Mouse (Mus musculus) sigmoid colon, adult 10 weeks (tissue): ENCODE measurements around the gene Ampd2. TPM values are rescaled to one million over a fixed set of nuclear protein-coding genes. Genes with fewer than 3 reads are reported as not detected.

Source experiments
- polyA plus RNA-seq: library from polyadenylated mRNA; stranded (reverse); fragments of 350-450 nt; fragmentation: Illumina TruSeq; extraction: RNeasy Lipid Tissue Mini Kit (QIAGEN cat#74804); gene quantifications from one replicate; pipeline ENCODE4 v1.2.3, GENCODE M21; 2014; ENCODE audit warnings: low read depth, low replicate concordance

Ampd2 gene
- polyA plus RNA-seq: 7.4 TPM

GRCm38 (mm10) chr3:108086470-108086979 is at the start of gene Ampd2:
Gene Ampd2, minus strand, starts transcription at chr3:108086651.

GRCm38 (mm10) chr3:108092536-108093115 is 6.2 kb upstream of the Ampd2 start, which contains the start of gene Gnat2:
Gene Gnat2, plus strand, starts transcription at chr3:108092789.

GRCm38 (mm10) chr3:108044394-108045140 is 41.9 kb downstream of the Ampd2 start, which contains the start of gene Gstm4:
Gene Gstm4, minus strand, starts transcription at chr3:108044894.

Other genes starting within 250 kb of the Ampd2 start
- 71.9 TPM for gene Eps8l3, start 209.4 kb downstream of the Ampd2 start, polyA plus RNA-seq
- 64.4 TPM for gene Gstm5, start 190.8 kb downstream of the Ampd2 start, polyA plus RNA-seq
- 4.3 TPM for gene Gstm7, start 154.8 kb downstream of the Ampd2 start, polyA plus RNA-seq
- 10.1 TPM for gene Gstm6, start 142.9 kb downstream of the Ampd2 start, polyA plus RNA-seq
- gene Gstm3, start 117.4 kb downstream of the Ampd2 start, polyA plus RNA-seq: 11.6 TPM
- 67.8 TPM for gene Gstm2, start 100.2 kb downstream of the Ampd2 start, polyA plus RNA-seq
- gene Gstm1, start 68.7 kb downstream of the Ampd2 start, polyA plus RNA-seq: 29.8 TPM
- 2.9 TPM for gene Gstm4, start 41.8 kb downstream of the Ampd2 start, polyA plus RNA-seq
- gene Gnat2, start 6.1 kb upstream of the Ampd2 start, polyA plus RNA-seq: 0.88 TPM
- gene Gnai3, start 59.5 kb upstream of the Ampd2 start, polyA plus RNA-seq: 306 TPM
- gene Gpr61, start 68.2 kb upstream of the Ampd2 start, polyA plus RNA-seq: 0.16 TPM
- 7.9 TPM for gene Amigo1, start 99.7 kb upstream of the Ampd2 start, polyA plus RNA-seq
- gene Cyb561d1, start 114.6 kb upstream of the Ampd2 start, polyA plus RNA-seq: 12.4 TPM
- 0.91 TPM for gene Atxn7l2, start 124.3 kb upstream of the Ampd2 start, polyA plus RNA-seq
- 0.19 TPM for gene Sypl2, start 140.0 kb upstream of the Ampd2 start, polyA plus RNA-seq
- gene Psma5, start 170.3 kb upstream of the Ampd2 start, polyA plus RNA-seq: 94.0 TPM
- 149 TPM for gene Sort1, start 197.4 kb upstream of the Ampd2 start, polyA plus RNA-seq